Mouse (Mus musculus): ENCODE results near the gene 2610528J11Rik. TPM values are rescaled to one million over a fixed set of nuclear protein-coding genes. Genes with fewer than 3 reads are reported as not detected.
"Not testable (repeated sequence)": the region's sequence is repeated elsewhere in the genome, so short reads cannot be mapped to it uniquely, and the experiment has no call there.

2610528J11Rik gene
- polyA plus RNA-seq (2012; rRNA removed): not detected in 2 replicates

GRCm38 (mm10) chr4:118526408-118527334 is at the start of gene 2610528J11Rik:
Gene 2610528J11Rik, plus strand, starts transcription at chr4:118526999.
- DNase-seq: no peak
- no peak within 1 kb of the TSS for H3K27ac ChIP-seq (ENCODE audit: insufficient read depth, low read length)
- 43% methylated on average over 17 of the region's 17 CpGs for WGBS
- no peaks in the 10 kb centered on the region for H3K4me1 ChIP-seq (ENCODE audit: control insufficient read depth, insufficient read depth, low read length)
- no peak within 1 kb of the TSS for H3K4me3 ChIP-seq (replicated peaks; ENCODE audit: insufficient read depth, low read depth, low read length)
- no peaks in the 10 kb centered on the region for H3K27me3 ChIP-seq (ENCODE audit: control insufficient read depth, insufficient read depth, low read length)
- no peak for TF ChIP-seq POLR2A (IDR thresholded peaks at IDR 0.05; ENCODE audit: borderline replicate concordance, insufficient read depth, low read length)

DNA sequence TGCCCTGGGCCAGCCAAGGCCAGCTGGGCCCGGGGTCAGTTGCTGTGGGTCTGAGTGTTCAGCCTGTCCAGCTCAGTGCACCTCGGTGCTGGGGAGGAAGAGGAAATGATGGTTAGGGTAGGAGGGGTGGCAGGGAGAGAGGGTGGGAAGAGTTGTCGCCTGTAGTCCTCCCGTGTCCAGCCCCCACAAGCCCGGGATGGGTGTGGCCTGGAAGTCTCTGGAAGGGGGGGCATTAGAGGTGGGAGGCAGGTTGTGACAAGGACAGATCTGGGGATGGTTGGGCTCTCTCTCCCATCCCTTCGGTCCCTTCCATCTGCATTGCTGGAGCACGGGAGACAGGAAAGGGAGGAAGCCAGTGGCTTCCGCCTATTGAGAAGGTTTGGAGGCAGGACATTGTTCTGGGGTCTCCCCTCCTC is 37.1 kb upstream of the 2610528J11Rik start, which contains the start of gene Tie1:
Tie1 (minus strand) TSS at position 345 of the 416 bp plus-strand sequence.
- TF ChIP-seq POLR2A (IDR thresholded peaks at IDR 0.05; ENCODE audit: borderline replicate concordance, insufficient read depth, low read length): no peak
- no peak for TF ChIP-seq CTCF (IDR thresholded peaks at IDR 0.05; ENCODE audit: borderline replicate concordance, insufficient read depth, low read depth, low read length)
- Histone ChIP-seq H3K27ac (ENCODE audit: insufficient read depth, low read length) (no peak within 1 kb of the TSS), H3K4me3 (replicated peaks; ENCODE audit: insufficient read depth, low read depth, low read length) (no peak within 1 kb of the TSS), H3K27me3 (ENCODE audit: control insufficient read depth, insufficient read depth, low read length) (no peaks in the 10 kb centered on the region), H3K4me1 (ENCODE audit: control insufficient read depth, insufficient read depth, low read length) (no peaks in the 10 kb centered on the region)
- no peak for DNase-seq
- WGBS: 84% methylated on average over 8 of the region's 8 CpGs

GRCm38 (mm10) chr4:118490461-118490860 is 36.3 kb upstream of the 2610528J11Rik start:
- no peak for DNase-seq
- Histone ChIP-seq H3K27me3 (ENCODE audit: control insufficient read depth, insufficient read depth, low read length) (no peaks in the 10 kb centered on the region), H3K4me3 (replicated peaks; ENCODE audit: insufficient read depth, low read depth, low read length) (no peak overlapping the region), H3K4me1 (ENCODE audit: control insufficient read depth, insufficient read depth, low read length) (no peaks in the 10 kb centered on the region), H3K27ac (ENCODE audit: insufficient read depth, low read length) (no peak overlapping the region)
- WGBS: 92% methylated on average over 10 of the region's 10 CpGs
- no peak for TF ChIP-seq CTCF (IDR thresholded peaks at IDR 0.05; ENCODE audit: borderline replicate concordance, insufficient read depth, low read depth, low read length)
- no peak for TF ChIP-seq POLR2A (IDR thresholded peaks at IDR 0.05; ENCODE audit: borderline replicate concordance, insufficient read depth, low read length)

DNA sequence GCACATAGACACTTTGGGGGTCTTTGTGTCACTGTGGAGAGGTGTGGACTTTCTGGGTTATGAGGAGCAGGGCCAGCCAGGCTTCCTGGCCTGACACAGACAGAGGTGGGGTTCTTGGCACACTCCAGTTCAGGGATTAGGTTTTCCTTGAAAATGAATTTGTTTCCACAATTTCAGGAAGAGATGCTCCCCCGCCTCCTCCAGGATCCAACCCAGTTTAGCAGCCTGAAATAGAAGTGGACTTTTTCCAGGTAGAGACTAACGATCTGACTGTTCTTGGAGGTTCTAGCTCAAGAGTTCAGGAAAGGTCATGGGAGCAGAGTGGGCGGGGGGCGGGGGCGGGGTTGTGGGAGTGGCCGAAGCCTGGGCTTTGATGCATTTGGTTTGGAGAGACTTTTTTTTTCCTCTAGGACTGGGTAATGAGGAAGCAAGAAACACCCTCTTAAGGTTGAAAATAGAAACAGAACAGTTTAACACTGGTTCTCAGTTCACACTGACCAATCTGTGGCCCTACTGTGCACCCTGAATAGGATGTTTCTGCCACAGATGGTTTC is 26.6 kb upstream of the 2610528J11Rik start:
- Histone ChIP-seq H3K27ac (ENCODE audit: insufficient read depth, low read length) (no peak overlapping the region), H3K4me3 (replicated peaks; ENCODE audit: insufficient read depth, low read depth, low read length) (no peak overlapping the region), H3K27me3 (ENCODE audit: control insufficient read depth, insufficient read depth, low read length) (no peaks in the 10 kb centered on the region), H3K4me1 (ENCODE audit: control insufficient read depth, insufficient read depth, low read length) (no peaks in the 10 kb centered on the region)
- TF ChIP-seq CTCF (IDR thresholded peaks at IDR 0.05; ENCODE audit: borderline replicate concordance, insufficient read depth, low read depth, low read length): no peak
- TF ChIP-seq POLR2A (IDR thresholded peaks at IDR 0.05; ENCODE audit: borderline replicate concordance, insufficient read depth, low read length): no peak
- 55% methylated on average over 6 of the region's 6 CpGs for WGBS
- DNase-seq: no peak

DNA sequence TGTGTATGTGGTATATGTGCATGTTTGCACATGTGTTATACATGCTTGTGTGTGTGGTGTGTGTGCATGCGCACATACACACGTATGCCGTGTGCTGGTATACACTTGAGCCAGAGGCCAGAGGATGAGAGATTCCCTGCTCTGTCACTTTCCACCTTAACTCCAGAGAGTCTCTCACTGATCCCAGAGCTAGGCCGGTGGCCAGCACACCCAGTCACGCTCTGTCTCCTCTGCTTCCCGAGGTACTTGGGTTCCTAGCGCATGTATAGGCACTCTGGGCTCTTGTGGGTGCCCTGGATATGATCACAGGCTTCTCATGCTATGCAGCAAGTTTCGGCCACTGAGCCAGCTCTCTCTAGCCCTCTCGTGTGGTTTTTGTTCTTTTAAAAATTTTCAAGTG is 26.0 kb upstream of the 2610528J11Rik start:
- WGBS: 59% methylated on average over 9 of the region's 9 CpGs
- no peak overlapping the region for H3K27ac ChIP-seq (ENCODE audit: insufficient read depth, low read length)
- no peak for DNase-seq
- H3K4me3 ChIP-seq (replicated peaks; ENCODE audit: insufficient read depth, low read depth, low read length): no peak overlapping the region
- no peaks in the 10 kb centered on the region for H3K27me3 ChIP-seq (ENCODE audit: control insufficient read depth, insufficient read depth, low read length)
- no peaks in the 10 kb centered on the region for H3K4me1 ChIP-seq (ENCODE audit: control insufficient read depth, insufficient read depth, low read length)
- TF ChIP-seq CTCF (IDR thresholded peaks at IDR 0.05; ENCODE audit: borderline replicate concordance, insufficient read depth, low read depth, low read length) (no peak), POLR2A (IDR thresholded peaks at IDR 0.05; ENCODE audit: borderline replicate concordance, insufficient read depth, low read length) (no peak)

- Histone ChIP-seq H3K4me3 (replicated peaks; ENCODE audit: insufficient read depth, low read depth, low read length) (no peak overlapping the region), H3K27ac (ENCODE audit: insufficient read depth, low read length) (no peak overlapping the region), H3K4me1 (ENCODE audit: control insufficient read depth, insufficient read depth, low read length) (no peaks in the 10 kb centered on the region), H3K27me3 (ENCODE audit: control insufficient read depth, insufficient read depth, low read length) (no peaks in the 10 kb centered on the region)
- 79% methylated on average over 3 of the region's 3 CpGs for WGBS
- DNase-seq: no peak
- TF ChIP-seq CTCF (IDR thresholded peaks at IDR 0.05; ENCODE audit: borderline replicate concordance, insufficient read depth, low read depth, low read length) (no peak), POLR2A (IDR thresholded peaks at IDR 0.05; ENCODE audit: borderline replicate concordance, insufficient read depth, low read length) (no peak)
Measured at GRCm38 (mm10) chr4:118505551-118505950, 21.2 kb upstream of the 2610528J11Rik start.

- WGBS: 89% methylated on average over 1 of the region's 1 CpGs
Measured at GRCm38 (mm10) chr4:118507171-118507570, 19.6 kb upstream of the 2610528J11Rik start.

GRCm38 (mm10) chr4:118509050-118509449 is 17.7 kb upstream of the 2610528J11Rik start:
- TF ChIP-seq CTCF (IDR thresholded peaks at IDR 0.05; ENCODE audit: borderline replicate concordance, insufficient read depth, low read depth, low read length) (no peak), POLR2A (IDR thresholded peaks at IDR 0.05; ENCODE audit: borderline replicate concordance, insufficient read depth, low read length) (no peak)
- no peaks in the 10 kb centered on the region for H3K4me1 ChIP-seq (ENCODE audit: control insufficient read depth, insufficient read depth, low read length)
- 15% methylated on average over 6 of the region's 6 CpGs for WGBS
- DNase-seq: no peak
- no peak overlapping the region for H3K4me3 ChIP-seq (replicated peaks; ENCODE audit: insufficient read depth, low read depth, low read length)
- H3K27me3 ChIP-seq (ENCODE audit: control insufficient read depth, insufficient read depth, low read length): no peaks in the 10 kb centered on the region
- H3K27ac ChIP-seq (ENCODE audit: insufficient read depth, low read length): no peak overlapping the region

More at GRCm38 (mm10) chr4:118507171-118507570, 19.6 kb upstream of the 2610528J11Rik start:
- H3K27me3 ChIP-seq (ENCODE audit: control insufficient read depth, insufficient read depth, low read length); H3K27ac ChIP-seq (ENCODE audit: insufficient read depth, low read length); DNase-seq; H3K4me1 ChIP-seq (ENCODE audit: control insufficient read depth, insufficient read depth, low read length); H3K4me3 ChIP-seq (replicated peaks; ENCODE audit: insufficient read depth, low read depth, low read length): not testable (repeated sequence)

All from cerebellum, adult 2 months (tissue).